Mouse (Mus musculus) neural tube, embryonic 12.5 days (tissue): ENCODE measurements around the gene Pik3r3. TPM values are rescaled to one million over a fixed set of nuclear protein-coding genes. Genes with fewer than 3 reads are reported as not detected.
A peak's percentile ranks its signal among the peaks of the same experiment; 100 is the strongest.

Source experiments
- ATAC-seq: fragments of 200-750 bp; cut with Nextera tagmentation; 2 replicates; pipeline ENCODE4 v1.8.0; 2017; ENCODE audit warnings: low read depth, mild to moderate bottlenecking, moderate TSS enrichment, moderate library complexity; ENCODE audit not compliant: low FRiP score
- H3K27ac ChIP-seq: fragments of 300-500 bp; sonication (generic); 2 replicates; pipeline ENCODE4 v1.5.1; 2016
- H3K27me3 ChIP-seq: fragments of 300-500 bp; sonication (generic); replicated peaks from 2 replicates; pipeline ENCODE4 v1.6.1; 2016; ENCODE audit warnings: mild to moderate bottlenecking
- H3K36me3 ChIP-seq: fragments of 300-500 bp; sonication (generic); 2 replicates; pipeline ENCODE4 v1.6.1; 2016; ENCODE audit warnings: mild to moderate bottlenecking
- H3K4me1 ChIP-seq: fragments of 300-500 bp; sonication (generic); 2 replicates; pipeline ENCODE4 v1.6.1; 2016
- H3K4me2 ChIP-seq: fragments of 300-500 bp; sonication (generic); replicated peaks from 2 replicates; pipeline ENCODE4 v1.6.1; 2016; ENCODE audit warnings: mild to moderate bottlenecking
- H3K4me3 ChIP-seq: fragments of 300-500 bp; sonication (generic); 2 replicates; pipeline ENCODE4 v1.5.1; 2016
- H3K9ac ChIP-seq: fragments of 300-500 bp; sonication (generic); 2 replicates; pipeline ENCODE4 v1.6.1; 2016; ENCODE audit warnings: mild to moderate bottlenecking
- H3K9me3 ChIP-seq: fragments of 300-500 bp; sonication (generic); 2 replicates; pipeline ENCODE4 v1.6.1; 2016; ENCODE audit warnings: mild to moderate bottlenecking
- WGBS: fragments of 180-500 bp; shearing (Covaris S2); methylation state at CpG from one replicate; pipeline ENCODE4 v1.1.7; 2016; 5-methylcytosine and 5-hydroxymethylcytosine counted together
- polyA plus RNA-seq: library from polyadenylated mRNA; unstranded; fragments of >200 nt; fragmentation: Nextera tagmentation; extraction: Ambion mirVana; gene quantifications from 2 replicates; pipeline ENCODE4 v1.2.1, GENCODE M21; 2016

Pik3r3 gene
- 84.6 and 92.7 TPM in 2 replicates for polyA plus RNA-seq

GRCm38 (mm10) chr4:116221140-116221851, at the start of gene Pik3r3:
Gene Pik3r3, plus strand, starts transcription at chr4:116221618.
- WGBS: under 1% methylated on average over 52 of the region's 53 CpGs

GRCm38 (mm10) chr4:116173072-116173471, 48.3 kb upstream of the Pik3r3 start, which contains the start of the genes 1700042G07Rik and Gm49337:
Gene 1700042G07Rik, plus strand, starts transcription at chr4:116173372.
Gene Gm49337, plus strand, starts transcription at chr4:116173384.
- no peaks in the 10 kb centered on the region for H3K27me3 ChIP-seq
- no peaks in the 10 kb centered on the region for H3K36me3 ChIP-seq
- H3K9me3 ChIP-seq: no peaks in the 10 kb centered on the region
- no peak within 1 kb of the TSS for H3K4me2 ChIP-seq
- ATAC-seq: no peak
- 90% methylated on average over 6 of the region's 6 CpGs for WGBS
- no peak within 1 kb of the TSS for H3K4me3 ChIP-seq
- no peak within 1 kb of the TSS for H3K27ac ChIP-seq
- H3K9ac ChIP-seq: no peak within 1 kb of the TSS
- H3K4me1 ChIP-seq: peaks cover 13% of the 10 kb centered on the region

More at GRCm38 (mm10) chr4:116221140-116221851, at the start of gene Pik3r3:
- H3K27me3 ChIP-seq: no peaks in the 10 kb centered on the region
- H3K36me3 ChIP-seq: no peaks in the 10 kb centered on the region
- H3K27ac ChIP-seq: peak within 1 kb of the TSS; percentile 99
- H3K4me2 ChIP-seq: peak within 1 kb of the TSS; percentile 74
- peak within 1 kb of the TSS; percentile 65 for H3K4me3 ChIP-seq
- peak within 1 kb of the TSS; percentile 94 for H3K9ac ChIP-seq
- no peaks in the 10 kb centered on the region for H3K9me3 ChIP-seq
- H3K4me1 ChIP-seq: peaks cover 7% of the 10 kb centered on the region
- ATAC-seq: peak; percentile 99

GRCm38 (mm10) chr4:116173752-116174151, 47.7 kb upstream of the Pik3r3 start:
- WGBS: 86% methylated on average over 4 of the region's 4 CpGs
- Histone ChIP-seq H3K27ac (no peak overlapping the region), H3K4me2 (no peak overlapping the region), H3K9me3 (no peaks in the 10 kb centered on the region), H3K4me1 (peaks cover 13% of the 10 kb centered on the region), H3K9ac (no peak overlapping the region), H3K36me3 (no peaks in the 10 kb centered on the region), H3K4me3 (no peak overlapping the region), H3K27me3 (no peaks in the 10 kb centered on the region)
- no peak for ATAC-seq

DNA sequence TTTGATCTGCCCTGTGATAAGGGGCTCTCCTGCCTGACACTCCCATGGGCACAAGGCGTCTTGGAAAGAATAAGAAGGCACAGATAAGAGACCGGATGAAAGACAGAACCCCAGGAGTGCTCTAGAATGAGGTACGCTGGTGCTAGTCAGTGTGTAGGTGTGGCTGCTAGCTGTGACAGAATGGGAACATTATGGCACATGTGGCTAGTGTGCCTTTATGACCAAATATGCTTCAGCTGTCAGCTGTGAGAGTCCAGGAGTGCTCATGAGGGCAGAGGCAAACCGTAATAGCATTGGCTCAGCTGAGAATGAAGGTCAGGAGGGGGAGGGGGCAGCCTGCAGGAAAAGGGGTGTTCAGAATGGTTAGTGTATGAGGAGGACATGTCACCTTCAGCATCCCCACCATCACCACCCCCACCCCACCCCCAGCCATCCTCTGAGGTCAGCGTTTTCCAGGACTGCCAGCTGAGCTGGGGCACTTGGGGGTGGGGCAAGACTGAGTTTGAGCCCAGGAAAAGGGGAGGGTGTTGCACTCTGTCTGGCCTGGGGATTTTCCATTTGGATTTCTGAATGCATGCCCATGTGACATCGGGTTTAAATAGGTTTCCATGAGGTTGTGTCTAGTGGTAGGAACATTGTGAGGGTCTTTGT, 46.8 kb upstream of the Pik3r3 start:
- 0 out of 2 replicates have a peak, but pooled peaks have one; percentile 23 for ATAC-seq
- Histone ChIP-seq H3K27me3 (no peaks in the 10 kb centered on the region), H3K9me3 (no peaks in the 10 kb centered on the region), H3K4me1 (peaks cover 13% of the 10 kb centered on the region), H3K36me3 (no peaks in the 10 kb centered on the region), H3K27ac (no peak overlapping the region), H3K9ac (no peak overlapping the region), H3K4me3 (no peak overlapping the region), H3K4me2 (no peak overlapping the region)
- WGBS: 56% methylated on average over 6 of the region's 6 CpGs

GRCm38 (mm10) chr4:116175136-116175535, 46.3 kb upstream of the Pik3r3 start:
- Histone ChIP-seq H3K9me3 (no peaks in the 10 kb centered on the region), H3K9ac (no peak overlapping the region), H3K27me3 (no peaks in the 10 kb centered on the region), H3K4me2 (no peak overlapping the region), H3K4me3 (no peak overlapping the region), H3K4me1 (peaks cover 13% of the 10 kb centered on the region), H3K27ac (no peak overlapping the region), H3K36me3 (no peaks in the 10 kb centered on the region)
- no peak for ATAC-seq

DNA sequence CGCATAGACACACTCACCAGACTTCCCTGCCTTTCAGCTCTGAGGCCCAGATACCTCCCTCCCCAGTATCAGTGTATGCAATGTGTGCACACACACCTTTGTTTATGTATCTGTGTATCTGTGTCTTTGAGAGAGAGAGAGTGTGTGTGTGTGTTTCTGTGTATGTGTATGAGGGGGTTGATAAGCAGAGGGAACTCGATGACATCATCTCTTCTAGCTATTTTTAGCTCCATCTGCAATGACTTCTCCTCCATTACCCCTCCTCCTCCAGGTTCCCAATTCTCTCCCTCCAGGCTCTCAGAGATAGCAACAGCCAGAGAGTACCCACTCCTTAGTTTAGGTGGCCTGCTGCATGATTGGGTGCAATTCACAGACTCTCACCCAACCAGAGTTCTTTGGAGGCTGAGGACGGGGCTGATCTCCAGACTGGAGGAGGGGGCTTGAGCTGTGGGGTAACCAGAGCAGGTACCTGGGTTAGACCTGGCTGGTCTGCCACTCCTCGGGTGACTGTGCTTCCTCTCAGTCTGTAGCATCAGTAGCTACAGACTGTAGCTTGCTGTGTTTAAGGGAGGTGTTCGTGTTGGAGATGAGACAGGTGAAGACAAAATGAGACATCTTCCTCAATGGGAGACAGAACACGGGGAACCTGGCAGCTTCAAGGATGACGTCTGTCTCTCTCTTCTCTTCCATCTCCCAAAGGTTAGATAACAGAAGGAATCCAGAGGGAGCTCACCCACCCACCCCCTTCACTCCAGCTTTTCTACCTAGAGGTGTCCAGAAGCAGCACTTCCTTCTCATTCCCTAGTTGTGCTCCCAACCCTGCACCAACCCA, 45.5 kb upstream of the Pik3r3 start:
- ATAC-seq: no peak
- no peak overlapping the region for H3K27ac ChIP-seq
- no peak overlapping the region for H3K4me3 ChIP-seq
- no peak overlapping the region for H3K4me2 ChIP-seq
- peaks cover 13% of the 10 kb centered on the region for H3K4me1 ChIP-seq
- H3K36me3 ChIP-seq: no peaks in the 10 kb centered on the region
- H3K9ac ChIP-seq: no peak overlapping the region
- H3K27me3 ChIP-seq: no peaks in the 10 kb centered on the region
- WGBS: 78% methylated on average over 7 of the region's 7 CpGs
- no peaks in the 10 kb centered on the region for H3K9me3 ChIP-seq

DNA sequence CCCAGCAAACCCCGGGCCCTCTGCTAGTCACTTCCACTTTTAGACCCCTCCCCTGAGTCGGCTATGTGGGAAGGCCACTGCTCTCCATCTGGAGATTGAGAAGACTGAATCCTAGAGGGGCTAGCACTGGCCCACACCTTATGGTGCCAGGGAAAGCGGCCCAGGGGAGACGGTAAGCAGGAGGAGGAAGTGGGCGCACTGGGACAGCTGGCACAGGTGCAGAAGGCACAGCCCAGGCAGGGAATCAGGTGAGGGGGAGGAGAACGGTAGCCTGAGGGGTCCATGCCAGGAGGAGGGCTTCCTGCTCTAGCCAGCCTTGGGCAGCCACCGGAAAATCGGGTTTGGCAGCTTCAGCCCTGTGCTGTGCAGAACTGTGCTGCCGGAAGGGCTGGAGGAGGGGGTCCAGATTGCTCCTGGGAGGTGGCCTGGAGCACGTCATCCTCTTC, 44.9 kb upstream of the Pik3r3 start:
- Histone ChIP-seq H3K4me1 (peaks cover 13% of the 10 kb centered on the region), H3K4me2 (peak overlapping the region; percentile 40), H3K36me3 (no peaks in the 10 kb centered on the region), H3K27me3 (no peaks in the 10 kb centered on the region), H3K9ac (no peak overlapping the region), H3K4me3 (no peak overlapping the region), H3K27ac (no peak overlapping the region), H3K9me3 (no peaks in the 10 kb centered on the region)
- 43% methylated on average over 10 of the region's 10 CpGs for WGBS
- peak; percentile 56 for ATAC-seq

DNA sequence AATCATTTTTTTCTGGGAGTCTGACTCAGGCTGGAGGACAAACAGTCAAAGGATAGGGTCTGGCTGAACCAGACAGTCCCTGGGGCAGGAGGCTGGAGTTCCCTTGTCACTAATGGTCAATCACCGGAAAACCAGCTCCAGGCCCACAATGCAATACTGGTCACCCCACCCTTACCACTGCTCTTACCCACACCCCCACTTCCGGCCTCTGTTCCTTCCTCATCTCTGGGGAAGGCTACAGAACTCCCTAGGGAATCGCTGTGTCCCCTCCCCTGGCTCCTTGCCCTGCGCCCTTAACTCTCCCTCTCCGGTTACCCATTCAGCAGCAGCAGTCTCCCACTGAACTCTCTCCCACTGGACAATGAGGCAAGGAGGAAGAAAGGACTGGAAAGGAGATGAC, 44.3 kb upstream of the Pik3r3 start:
- no peak overlapping the region for H3K4me3 ChIP-seq
- H3K27me3 ChIP-seq: no peaks in the 10 kb centered on the region
- H3K9ac ChIP-seq: no peak overlapping the region
- H3K4me2 ChIP-seq: no peak overlapping the region
- no peaks in the 10 kb centered on the region for H3K9me3 ChIP-seq
- no peaks in the 10 kb centered on the region for H3K36me3 ChIP-seq
- WGBS: 28% methylated on average over 5 of the region's 5 CpGs
- peaks cover 13% of the 10 kb centered on the region for H3K4me1 ChIP-seq
- ATAC-seq: no peak
- H3K27ac ChIP-seq: no peak overlapping the region

DNA sequence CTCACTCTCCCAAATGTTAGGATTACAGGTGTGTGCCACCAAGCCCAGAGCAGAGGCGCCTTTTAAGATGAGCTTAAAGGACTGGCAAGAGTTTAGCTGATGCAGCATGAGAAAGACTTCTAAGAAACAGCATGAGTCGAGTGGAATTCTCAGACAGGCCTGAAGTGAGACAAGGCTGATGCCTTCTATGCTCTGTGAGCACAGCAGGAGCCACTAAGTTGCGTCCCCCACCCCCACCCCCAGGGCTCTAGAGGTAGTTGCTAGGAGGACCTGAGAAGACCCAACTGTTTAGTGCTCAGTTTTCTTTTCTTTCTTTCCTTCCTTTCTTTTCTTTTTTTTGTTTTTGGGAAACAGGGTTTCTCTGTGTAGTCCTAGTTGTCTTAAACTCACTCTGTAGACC, 39.3 kb upstream of the Pik3r3 start:
- Histone ChIP-seq H3K27me3 (no peaks in the 10 kb centered on the region), H3K4me3 (no peak overlapping the region), H3K9me3 (no peaks in the 10 kb centered on the region), H3K4me2 (no peak overlapping the region), H3K27ac (no peak overlapping the region), H3K9ac (no peak overlapping the region), H3K36me3 (no peaks in the 10 kb centered on the region), H3K4me1 (peaks cover 4% of the 10 kb centered on the region; the same call in 1 of the 2 replicates)
- no peak for ATAC-seq
- WGBS: 42% methylated on average over 3 of the region's 3 CpGs

DNA sequence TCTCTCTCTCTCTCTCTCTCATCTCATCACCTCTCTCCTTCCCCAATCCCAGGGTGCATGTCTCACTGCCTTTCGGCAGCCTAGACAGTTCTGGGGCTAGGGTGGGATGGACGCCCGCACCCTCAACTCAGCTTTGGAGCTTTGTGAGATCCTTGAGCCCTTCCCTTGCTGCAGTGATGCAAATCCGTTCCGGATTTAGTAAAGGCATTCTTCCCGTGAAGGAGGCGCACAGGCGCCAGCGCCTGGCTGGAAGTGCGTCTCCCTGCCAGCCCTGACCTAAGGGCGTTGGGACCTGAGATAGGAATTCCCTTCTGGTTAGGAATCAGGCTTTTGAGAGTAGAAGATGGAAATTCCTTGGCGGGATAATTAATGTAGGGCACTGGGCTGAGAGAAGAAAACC, 38.7 kb upstream of the Pik3r3 start:
- no peak for ATAC-seq
- Histone ChIP-seq H3K4me2 (peak overlapping the region; percentile 39), H3K9me3 (no peaks in the 10 kb centered on the region), H3K9ac (no peak overlapping the region), H3K4me1 (no peaks in the 10 kb centered on the region), H3K4me3 (no peak overlapping the region), H3K27ac (no peak overlapping the region), H3K27me3 (no peaks in the 10 kb centered on the region), H3K36me3 (no peaks in the 10 kb centered on the region)
- WGBS: 11% methylated on average over 12 of the region's 12 CpGs

GRCm38 (mm10) chr4:116185083-116185482, 36.3 kb upstream of the Pik3r3 start:
- Histone ChIP-seq H3K36me3 (no peaks in the 10 kb centered on the region), H3K27ac (no peak overlapping the region), H3K27me3 (no peaks in the 10 kb centered on the region), H3K9me3 (no peaks in the 10 kb centered on the region), H3K4me1 (no peaks in the 10 kb centered on the region), H3K4me3 (no peak overlapping the region), H3K4me2 (no peak overlapping the region), H3K9ac (no peak overlapping the region)
- ATAC-seq: no peak
- WGBS: 88% methylated on average over 4 of the region's 4 CpGs

- Histone ChIP-seq H3K27me3 (no peaks in the 10 kb centered on the region), H3K9me3 (no peaks in the 10 kb centered on the region), H3K36me3 (no peaks in the 10 kb centered on the region), H3K9ac (no peak overlapping the region), H3K27ac (no peak overlapping the region), H3K4me2 (no peak overlapping the region), H3K4me1 (no peaks in the 10 kb centered on the region), H3K4me3 (no peak overlapping the region)
- no peak for ATAC-seq
- WGBS: 50% methylated on average over 4 of the region's 4 CpGs
Measured at GRCm38 (mm10) chr4:116192286-116192835, 29.1 kb upstream of the Pik3r3 start.
